Mouse (Mus musculus): Measurements from ENCODE around the gene Zbtb46. TPM values are rescaled to one million over a fixed set of nuclear protein-coding genes. Genes with fewer than 3 reads are reported as not detected.

Zbtb46 gene
- polyA plus RNA-seq, 1 experiment = 7.5 TPM

DNA sequence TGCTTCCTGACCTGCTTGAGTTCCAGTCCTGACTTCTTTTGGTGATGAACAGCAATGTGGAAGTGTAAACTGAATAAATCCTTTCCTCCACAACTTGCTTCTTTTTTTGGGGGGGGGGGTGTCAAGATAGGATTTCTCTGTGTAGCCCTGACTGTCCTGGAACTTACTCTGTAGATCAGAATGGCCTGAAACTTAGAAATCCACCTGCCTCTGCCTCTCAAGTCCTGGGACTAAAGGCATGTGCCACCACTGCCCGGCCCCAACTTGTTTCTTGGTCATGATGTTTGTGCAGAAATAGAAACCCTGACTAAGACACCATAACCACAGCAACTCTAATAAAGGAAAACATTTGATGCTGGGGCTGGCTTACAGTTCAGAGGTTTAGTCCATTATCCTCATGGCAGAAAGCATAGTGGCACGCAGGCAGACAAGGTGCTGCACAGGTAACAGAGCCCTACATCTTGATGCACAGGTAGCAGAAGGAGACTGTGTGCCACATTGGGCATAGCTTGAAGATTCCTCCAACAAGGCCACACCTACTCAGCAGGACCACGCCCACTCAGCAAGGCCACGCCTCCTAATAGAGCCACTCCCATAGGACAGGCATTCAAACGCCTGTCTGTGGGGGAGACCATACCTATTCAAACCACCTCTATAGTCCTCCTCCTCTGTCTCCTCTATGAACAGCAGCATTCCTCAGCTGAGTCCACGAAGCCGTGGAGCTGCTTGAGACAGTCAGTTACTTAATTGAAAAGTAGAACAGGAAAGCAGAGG is 32.4 kb upstream of the Zbtb46 start:
- no peak for TF ChIP-seq POLR2A (IDR thresholded peaks at IDR 0.05; ENCODE audit: extremely low read depth, insufficient read depth, low read length)
- TF ChIP-seq CTCF (IDR thresholded peaks at IDR 0.05; ENCODE audit: extremely low read depth, insufficient read depth, low read length) = no peak
- H3K27ac ChIP-seq (ENCODE audit: insufficient read depth, low read length) = no peak overlapping the region
- no peaks in the 10 kb centered on the region for H3K4me1 ChIP-seq (ENCODE audit: control insufficient read depth, insufficient read depth, low read length)
- no peak overlapping the region for H3K4me3 ChIP-seq (ENCODE audit: insufficient read depth, low read length)

DNA sequence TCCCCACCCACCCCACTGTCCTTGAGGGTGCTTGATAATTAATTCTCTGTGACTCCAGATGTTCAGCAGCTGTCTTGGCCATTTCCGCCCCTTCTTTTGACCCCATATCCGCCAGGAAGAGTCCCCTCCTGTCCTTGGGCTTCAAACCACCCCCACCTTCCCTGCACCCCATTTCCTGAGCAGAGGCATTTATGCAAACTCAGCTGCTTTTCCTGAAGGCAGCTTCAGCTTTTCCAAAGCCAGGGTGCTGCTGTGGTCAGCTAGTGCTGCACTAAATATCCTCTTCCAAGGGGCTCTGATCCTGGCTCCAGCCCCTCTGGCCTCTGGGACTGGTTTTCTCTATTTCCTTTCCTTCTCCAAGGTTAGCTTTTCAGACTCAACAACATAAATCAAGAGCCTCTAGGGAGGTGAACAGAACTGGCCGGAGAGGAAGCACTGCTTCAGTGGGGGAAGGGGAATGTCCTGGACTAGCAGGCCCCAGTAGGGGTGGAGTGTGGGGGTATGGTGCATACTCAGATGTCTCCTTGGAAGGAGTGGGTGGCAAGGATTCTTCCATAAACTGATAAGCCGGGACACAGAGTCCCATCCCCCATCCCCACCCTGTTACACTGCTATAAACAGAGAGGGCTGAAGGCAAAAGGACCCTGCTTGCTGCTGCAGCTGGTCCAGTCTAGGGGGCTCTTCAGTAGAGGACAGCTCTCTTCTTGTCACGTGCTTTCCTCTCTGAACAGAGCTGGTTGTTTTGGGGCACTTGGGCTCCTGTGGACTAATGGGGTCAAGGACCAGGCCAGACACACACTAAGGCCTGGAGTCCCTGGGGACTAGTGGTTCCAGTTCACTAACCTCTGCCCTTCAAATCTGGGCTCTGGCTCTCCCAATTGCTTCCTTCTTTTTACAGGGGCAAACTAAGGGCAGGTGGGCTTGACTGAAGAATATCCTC is 28.4 kb upstream of the Zbtb46 start:
- TF ChIP-seq CTCF (IDR thresholded peaks at IDR 0.05; ENCODE audit: extremely low read depth, insufficient read depth, low read length) (no peak), POLR2A (IDR thresholded peaks at IDR 0.05; ENCODE audit: extremely low read depth, insufficient read depth, low read length) (no peak)
- Histone ChIP-seq H3K4me1 (ENCODE audit: control insufficient read depth, insufficient read depth, low read length) (no peaks in the 10 kb centered on the region), H3K27ac (ENCODE audit: insufficient read depth, low read length) (no peak overlapping the region), H3K4me3 (ENCODE audit: insufficient read depth, low read length) (no peak overlapping the region)

DNA sequence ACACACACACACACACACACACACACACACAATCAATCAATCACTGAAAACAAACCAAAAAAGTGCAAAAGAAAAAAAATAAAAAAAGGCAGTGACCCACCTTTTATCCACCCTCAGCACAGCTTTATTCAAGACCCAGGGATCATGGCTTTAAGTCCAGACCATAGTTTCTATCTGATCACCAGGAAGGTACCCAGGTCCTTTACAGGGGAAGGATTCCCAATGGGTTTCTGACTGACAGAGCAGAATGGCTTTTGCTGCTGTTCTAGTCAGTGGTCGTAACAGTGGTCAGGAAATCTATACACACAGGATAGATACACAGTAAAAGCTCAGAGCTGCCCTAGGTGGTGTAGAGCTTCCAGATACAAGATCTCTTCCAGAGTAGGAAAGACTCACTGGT is 26.5 kb upstream of the Zbtb46 start:
- TF ChIP-seq CTCF (IDR thresholded peaks at IDR 0.05; ENCODE audit: extremely low read depth, insufficient read depth, low read length) (no peak), POLR2A (IDR thresholded peaks at IDR 0.05; ENCODE audit: extremely low read depth, insufficient read depth, low read length) (no peak)
- Histone ChIP-seq H3K4me3 (ENCODE audit: insufficient read depth, low read length) (no peak overlapping the region), H3K4me1 (ENCODE audit: control insufficient read depth, insufficient read depth, low read length) (no peaks in the 10 kb centered on the region), H3K27ac (ENCODE audit: insufficient read depth, low read length) (no peak overlapping the region)

DNA sequence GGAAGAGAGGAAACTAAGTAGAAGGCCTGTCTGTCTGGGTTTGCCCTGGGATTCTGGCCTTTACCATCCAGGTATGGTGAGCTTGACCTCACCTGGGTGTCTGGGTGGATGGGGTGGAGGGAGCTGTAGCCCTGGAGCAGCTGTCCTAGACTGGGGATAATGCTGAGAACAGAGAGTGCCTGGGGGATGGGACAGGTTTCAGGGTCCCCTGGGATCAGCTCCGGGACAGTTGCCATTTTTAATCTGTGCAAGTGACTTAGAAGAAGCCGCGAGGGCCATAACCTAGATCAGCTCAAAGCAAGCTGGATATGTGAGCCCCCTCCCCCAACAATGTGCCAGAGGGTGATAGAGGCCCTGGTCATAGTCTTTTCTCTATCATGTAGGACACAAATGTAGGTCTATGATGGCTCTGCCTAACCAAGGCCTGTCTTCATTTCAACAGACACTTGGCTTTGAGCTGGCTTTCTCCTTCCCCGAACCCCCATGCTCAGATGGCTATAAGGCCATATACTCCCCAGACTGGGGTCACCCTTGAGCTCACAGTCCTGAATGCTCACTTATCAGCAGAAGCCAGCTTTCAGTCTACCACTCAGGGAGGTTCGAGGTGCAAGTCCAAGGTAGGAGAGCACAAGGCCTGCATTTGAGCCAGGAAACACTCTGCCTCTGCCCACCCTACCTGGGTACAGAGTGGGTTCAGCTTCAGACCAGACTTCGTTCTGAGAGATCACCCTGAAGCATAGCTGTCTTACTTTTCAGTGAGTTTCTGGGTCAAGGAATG is 25.4 kb upstream of the Zbtb46 start:
- TF ChIP-seq POLR2A (IDR thresholded peaks at IDR 0.05; ENCODE audit: extremely low read depth, insufficient read depth, low read length) (no peak), CTCF (IDR thresholded peaks at IDR 0.05; ENCODE audit: extremely low read depth, insufficient read depth, low read length) (no peak)
- Histone ChIP-seq H3K4me3 (ENCODE audit: insufficient read depth, low read length) (no peak overlapping the region), H3K4me1 (ENCODE audit: control insufficient read depth, insufficient read depth, low read length) (no peaks in the 10 kb centered on the region), H3K27ac (ENCODE audit: insufficient read depth, low read length) (no peak overlapping the region)

DNA sequence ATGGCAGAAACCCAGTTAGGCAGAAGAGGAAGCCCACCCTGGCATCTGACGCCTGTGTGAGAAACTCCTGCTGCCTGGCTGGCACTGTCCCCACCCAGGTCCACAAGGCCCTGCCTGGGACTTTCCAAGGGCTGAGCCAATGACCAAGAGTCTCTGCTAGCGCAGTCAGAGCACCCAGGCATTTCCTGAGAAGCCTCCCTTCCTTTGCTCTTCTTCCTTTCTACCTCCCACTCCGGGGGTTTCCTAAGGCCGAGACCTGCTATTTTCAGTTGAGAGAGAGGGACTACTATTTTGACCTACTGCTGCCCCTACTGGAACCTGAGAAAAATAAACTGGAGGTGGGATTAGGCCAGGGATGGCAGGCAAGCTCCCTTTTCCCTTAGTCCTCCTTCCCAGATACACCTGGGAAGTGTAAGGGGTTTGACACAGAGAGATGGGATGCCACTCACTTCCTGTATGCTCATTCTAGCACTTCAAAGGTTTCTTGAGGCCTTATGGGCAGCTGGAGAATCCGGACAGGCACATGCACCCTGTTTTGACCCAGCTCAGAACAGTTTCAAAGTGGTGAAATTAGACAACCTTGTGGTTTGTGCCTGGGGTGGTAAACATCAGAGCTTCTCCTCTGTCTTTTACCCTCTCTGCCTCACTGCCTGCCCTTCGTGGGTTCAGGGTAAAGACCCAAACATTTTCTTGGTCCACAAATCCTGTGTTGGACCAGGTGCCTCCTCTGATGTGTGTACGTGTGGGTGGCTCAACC is 24.5 kb upstream of the Zbtb46 start:
- Histone ChIP-seq H3K4me1 (ENCODE audit: control insufficient read depth, insufficient read depth, low read length) (no peaks in the 10 kb centered on the region), H3K4me3 (ENCODE audit: insufficient read depth, low read length) (no peak overlapping the region), H3K27ac (ENCODE audit: insufficient read depth, low read length) (no peak overlapping the region)
- TF ChIP-seq CTCF (IDR thresholded peaks at IDR 0.05; ENCODE audit: extremely low read depth, insufficient read depth, low read length) = no peak
- TF ChIP-seq POLR2A (IDR thresholded peaks at IDR 0.05; ENCODE audit: extremely low read depth, insufficient read depth, low read length) = no peak

DNA sequence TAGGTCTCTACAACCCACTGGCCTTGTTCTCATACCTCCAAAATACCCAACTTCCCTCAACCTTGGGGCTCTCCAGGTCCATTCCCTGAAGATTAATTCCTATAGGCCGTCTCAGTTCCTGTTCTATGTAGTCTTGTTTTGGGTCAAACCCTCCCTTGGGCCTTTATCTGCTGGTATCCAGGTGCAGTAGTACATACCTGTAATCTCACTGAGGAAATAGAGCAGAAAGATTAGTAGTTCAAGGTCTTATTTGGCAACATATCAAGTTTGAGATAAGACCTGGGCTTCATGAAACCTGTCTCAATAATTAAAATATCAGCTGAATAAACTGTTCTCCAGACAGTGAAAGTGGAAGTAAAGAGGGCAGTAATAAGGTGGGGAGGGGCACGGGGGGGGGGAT is 23.9 kb upstream of the Zbtb46 start:
- TF ChIP-seq POLR2A (IDR thresholded peaks at IDR 0.05; ENCODE audit: extremely low read depth, insufficient read depth, low read length) (no peak), CTCF (IDR thresholded peaks at IDR 0.05; ENCODE audit: extremely low read depth, insufficient read depth, low read length) (no peak)
- H3K4me1 ChIP-seq (ENCODE audit: control insufficient read depth, insufficient read depth, low read length) = no peaks in the 10 kb centered on the region
- no peak overlapping the region for H3K4me3 ChIP-seq (ENCODE audit: insufficient read depth, low read length)
- H3K27ac ChIP-seq (ENCODE audit: insufficient read depth, low read length) = no peak overlapping the region

DNA sequence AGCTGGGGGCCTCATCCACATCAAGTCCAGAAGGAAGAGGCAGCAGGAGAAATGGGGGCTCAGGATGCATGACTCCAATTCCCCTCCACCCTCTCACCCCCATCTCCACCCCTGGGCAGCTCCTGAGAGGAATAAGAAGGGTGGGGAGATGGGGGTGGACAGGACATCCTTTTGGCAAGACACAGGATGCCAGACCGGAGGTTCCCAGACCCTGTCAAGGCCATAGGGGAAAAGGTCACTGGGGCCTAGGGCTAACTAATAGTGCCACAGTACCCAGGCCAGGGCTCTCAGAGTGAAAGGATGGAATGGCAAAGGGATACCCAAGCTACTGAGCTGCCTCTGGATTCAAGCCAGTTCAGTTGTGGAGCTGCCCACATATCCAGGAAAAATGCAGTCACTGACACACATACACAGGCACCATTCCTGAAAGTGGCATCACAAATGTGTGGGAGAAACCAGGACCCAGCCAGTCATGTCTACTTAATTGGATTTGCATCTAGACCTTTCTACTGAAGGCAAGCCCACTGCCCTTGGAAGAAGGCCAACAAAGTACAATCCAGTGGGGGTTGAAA is 13.1 kb upstream of the Zbtb46 start:
- H3K4me1 ChIP-seq (ENCODE audit: control insufficient read depth, insufficient read depth, low read length) = 0 out of 2 replicates have a peak, but pooled peaks cover 1% of the 10 kb centered on the region
- TF ChIP-seq CTCF (IDR thresholded peaks at IDR 0.05; ENCODE audit: extremely low read depth, insufficient read depth, low read length) (no peak), POLR2A (IDR thresholded peaks at IDR 0.05; ENCODE audit: extremely low read depth, insufficient read depth, low read length) (no peak)
- 0 out of 2 replicates have a peak overlapping the region, but pooled peaks have one; percentile 8 for H3K27ac ChIP-seq (ENCODE audit: insufficient read depth, low read length)
- no peak overlapping the region for H3K4me3 ChIP-seq (ENCODE audit: insufficient read depth, low read length)

DNA sequence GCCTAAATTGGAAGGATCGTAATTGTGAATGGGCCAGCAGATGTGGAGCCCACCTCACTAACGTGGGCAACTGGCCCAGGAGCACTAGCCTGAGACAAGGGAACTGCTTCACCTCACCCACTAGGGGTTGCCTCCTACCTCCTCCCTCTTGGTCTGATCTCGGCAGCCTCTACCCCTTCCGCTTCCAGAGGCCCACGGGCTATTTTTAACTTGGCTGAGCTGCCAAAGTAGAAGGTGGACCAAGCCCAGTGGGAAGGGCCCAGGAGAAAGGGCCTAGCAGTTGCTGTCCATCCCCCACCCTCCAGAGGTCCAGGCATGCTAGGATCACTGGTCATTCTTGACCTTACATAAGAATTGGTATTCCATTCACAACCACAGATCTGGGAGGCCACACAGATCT is 12.0 kb upstream of the Zbtb46 start:
- TF ChIP-seq CTCF (IDR thresholded peaks at IDR 0.05; ENCODE audit: extremely low read depth, insufficient read depth, low read length) (no peak), POLR2A (IDR thresholded peaks at IDR 0.05; ENCODE audit: extremely low read depth, insufficient read depth, low read length) (no peak)
- peak overlapping the region; percentile 20; the same call in 1 of the 2 replicates for H3K27ac ChIP-seq (ENCODE audit: insufficient read depth, low read length)
- H3K4me1 ChIP-seq (ENCODE audit: control insufficient read depth, insufficient read depth, low read length) = 0 out of 2 replicates have a peak, but pooled peaks cover 1% of the 10 kb centered on the region
- H3K4me3 ChIP-seq (ENCODE audit: insufficient read depth, low read length) = no peak overlapping the region
